Mouse (Mus musculus) 3T3-L1 (cell line): ENCODE results near the gene Gtpbp2.

ENCODE experiments used
- DNase-seq: peaks from one replicate; pipeline ENCODE4 v3.0.0-alpha.2; 2015; ENCODE audit warnings: low read depth, low spot score

Gtpbp2 gene

DNA sequence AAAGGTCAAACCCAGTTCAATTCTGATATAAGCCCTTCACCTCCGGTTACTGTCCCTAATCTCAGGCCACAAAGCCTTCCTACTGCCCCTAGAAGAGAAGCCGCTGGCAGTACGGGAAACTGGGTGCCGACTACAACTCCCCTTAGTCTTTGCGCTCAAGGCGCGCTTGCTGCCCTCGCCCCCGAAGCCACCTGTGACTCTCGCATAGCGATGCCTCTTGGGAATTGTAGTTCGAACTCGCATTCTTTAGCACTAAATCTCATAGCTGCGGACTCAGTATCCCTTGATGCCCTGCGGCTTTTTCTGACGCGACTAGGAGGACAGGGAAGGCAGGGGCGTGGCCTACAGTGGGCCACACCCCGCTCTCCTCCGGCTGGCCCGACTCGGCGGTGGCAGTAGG lies at the start of gene Gtpbp2:
Gene Gtpbp2 (plus strand): TSS at position 347 of the 400 bp plus-strand sequence.
- DNase-seq: peak; percentile 100

DNA sequence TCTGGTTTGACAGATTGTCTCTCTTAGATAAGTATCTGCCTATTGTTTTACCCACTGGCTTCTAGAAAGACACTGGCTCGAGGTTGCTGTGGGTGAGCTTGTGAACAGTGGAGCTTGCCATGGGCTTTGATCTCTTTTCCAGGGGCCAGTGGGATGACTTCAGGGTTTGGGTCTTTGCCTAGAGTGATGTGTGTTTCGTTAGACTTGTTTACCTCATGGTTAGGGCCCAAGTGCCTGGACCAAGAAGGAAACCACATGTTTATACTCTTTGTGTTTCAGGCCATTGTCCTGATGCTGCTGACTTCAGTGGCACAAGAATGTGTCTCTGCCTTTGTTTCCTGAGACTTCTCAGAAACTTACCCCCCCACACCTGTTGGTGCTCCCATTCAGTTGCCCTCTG lies 45.3 kb upstream of the Gtpbp2 start:
- no peak for DNase-seq

DNA sequence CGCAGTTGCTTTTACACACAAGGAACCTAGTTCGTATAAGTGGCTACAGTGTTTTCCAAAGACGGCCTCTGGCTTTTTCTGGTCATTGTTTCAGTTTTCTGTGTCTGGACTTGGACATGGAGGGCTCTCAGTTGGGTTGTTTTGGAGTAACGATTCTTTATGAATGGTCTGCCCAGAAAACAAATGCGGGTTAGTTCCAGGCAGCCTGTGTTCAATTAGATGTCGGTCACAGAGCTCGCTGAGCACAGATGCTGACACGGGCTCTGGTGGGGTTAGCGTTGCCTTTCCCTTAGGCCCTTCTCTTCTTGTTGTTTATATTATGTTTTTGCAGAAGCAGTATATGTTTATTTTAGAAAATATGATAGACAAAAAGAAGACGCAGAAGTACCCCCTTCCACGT lies 44.7 kb upstream of the Gtpbp2 start:
- DNase-seq: no peak

- no peak for DNase-seq
These were observed 44.0 kb upstream of the Gtpbp2 start for GRCm38 (mm10) chr17:46116881-46117280.

DNA sequence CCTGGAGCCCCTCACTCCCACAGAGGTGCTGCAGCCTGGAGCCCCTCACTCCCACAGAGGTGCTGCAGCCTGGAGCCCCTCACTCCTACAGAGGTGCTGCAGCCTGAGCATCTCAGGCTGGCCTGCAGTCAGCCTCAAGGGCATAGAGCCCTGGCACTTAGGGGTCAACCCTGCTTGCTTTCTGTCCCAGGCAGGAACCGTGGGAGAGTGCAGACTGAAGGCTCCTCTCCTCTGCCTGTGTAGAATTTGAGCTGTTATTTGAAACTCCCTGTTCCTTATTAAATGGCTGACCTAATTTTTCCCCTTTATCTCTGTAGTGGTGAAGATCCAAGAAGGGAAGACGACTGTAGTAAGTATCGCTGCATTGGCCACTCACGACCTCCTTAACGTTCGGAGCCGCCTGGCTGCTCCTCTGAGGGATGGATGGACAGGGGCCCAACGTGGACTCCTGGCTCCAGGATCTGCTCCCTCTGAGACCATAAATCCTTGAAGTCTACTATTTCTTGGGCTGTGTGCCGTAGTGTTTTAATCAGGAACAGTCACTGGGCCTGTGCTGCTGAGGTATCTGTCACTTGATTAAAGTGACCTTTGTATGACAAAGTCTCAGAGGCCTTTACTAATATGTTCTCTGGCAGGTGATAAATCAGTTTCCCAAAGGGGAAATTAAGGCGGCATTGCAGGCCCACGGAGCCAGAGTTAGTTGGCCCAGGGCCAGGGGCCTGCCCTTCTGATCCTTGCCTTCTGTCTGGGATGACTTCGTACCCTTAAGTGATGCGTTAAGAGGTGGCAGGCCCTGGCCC lies 43.0 kb upstream of the Gtpbp2 start:
- DNase-seq: no peak

DNA sequence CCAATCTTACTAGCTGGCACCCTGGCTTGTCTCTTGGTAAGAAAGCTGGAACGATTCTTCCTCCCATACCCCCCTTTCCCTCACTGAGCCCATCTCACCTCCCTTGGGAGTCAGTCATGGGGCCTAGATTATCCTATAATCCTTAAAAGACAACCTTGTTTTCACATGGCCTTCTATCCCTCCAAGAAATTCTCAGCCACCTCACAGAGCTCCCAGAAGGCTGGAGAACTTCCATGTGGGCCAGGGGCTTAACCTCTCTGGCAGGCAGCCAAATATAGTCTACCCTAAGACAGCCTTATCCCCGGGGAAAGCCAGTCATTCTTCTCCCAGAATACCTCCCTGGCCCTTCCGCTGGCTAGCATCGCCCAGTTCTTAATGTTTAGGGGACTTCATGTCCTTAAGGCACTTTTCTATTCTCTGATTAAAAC lies 42.4 kb upstream of the Gtpbp2 start:
- no peak for DNase-seq

GRCm38 (mm10) chr17:46119641-46120040 lies 41.2 kb upstream of the Gtpbp2 start:
- no peak for DNase-seq

DNA sequence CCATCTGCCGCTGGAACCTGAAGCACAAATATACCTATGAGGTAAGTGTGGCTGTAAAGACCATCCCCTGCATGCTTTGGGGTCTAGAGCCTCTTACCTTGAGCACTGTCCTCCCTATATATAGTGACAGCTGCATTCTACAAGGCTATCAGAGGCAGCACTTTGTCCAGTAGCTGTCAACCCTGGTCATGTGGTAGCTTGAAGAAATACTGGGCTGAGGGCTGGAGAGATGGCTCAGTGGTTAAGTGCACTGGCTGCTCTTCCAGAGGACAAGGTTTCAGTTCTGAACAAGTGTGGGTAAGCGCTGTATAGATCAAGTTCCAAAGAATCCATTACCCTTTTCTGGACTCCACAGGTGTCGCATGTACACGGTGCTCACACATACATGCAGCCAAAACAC lies 38.0 kb upstream of the Gtpbp2 start:
- no peak for DNase-seq

- DNase-seq: no peak
These were observed 37.5 kb upstream of the Gtpbp2 start for GRCm38 (mm10) chr17:46123285-46123684.

- no peak for DNase-seq
These were observed 36.7 kb upstream of the Gtpbp2 start for GRCm38 (mm10) chr17:46123953-46124700.

- DNase-seq: no peak
These were observed 34.2 kb upstream of the Gtpbp2 start for GRCm38 (mm10) chr17:46126608-46127007.

GRCm38 (mm10) chr17:46127814-46128493 lies 32.9 kb upstream of the Gtpbp2 start:
- DNase-seq: no peak

DNA sequence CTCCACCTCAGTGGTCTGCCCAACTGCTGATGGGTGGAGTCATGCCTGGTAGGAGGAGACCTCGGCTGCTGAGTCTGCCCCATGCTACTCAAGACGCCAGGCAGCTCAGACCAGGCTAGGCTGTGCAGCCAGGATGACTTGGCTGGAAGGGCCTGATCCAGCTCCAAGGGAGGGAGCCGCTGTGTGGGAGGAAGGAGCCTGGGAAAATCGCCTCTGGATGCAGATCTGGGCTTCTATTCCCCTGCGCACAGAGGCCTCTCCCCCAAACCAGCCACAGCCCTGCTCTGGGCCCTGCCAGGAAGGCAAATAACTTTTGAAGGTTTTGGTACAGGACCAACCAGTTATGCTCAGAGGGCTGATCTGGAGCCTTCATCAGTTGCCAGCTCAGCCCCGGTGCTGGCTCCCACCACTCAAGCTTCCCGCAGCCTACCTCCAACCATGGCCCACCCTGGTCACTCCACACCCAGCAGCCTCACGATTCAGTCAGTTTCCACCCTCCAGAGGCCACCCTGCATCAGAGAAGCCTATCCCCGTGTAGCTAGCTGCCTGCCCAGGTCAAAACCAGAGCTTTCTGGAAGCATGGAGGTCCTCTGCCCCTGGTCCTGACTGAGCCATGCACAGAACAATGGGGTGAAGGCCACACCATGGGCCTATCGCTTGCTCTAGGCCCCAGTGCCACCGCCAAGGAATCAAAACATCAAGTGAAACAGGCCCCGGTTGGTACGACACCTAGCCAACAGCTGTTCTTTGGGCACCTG lies 30.9 kb upstream of the Gtpbp2 start:
- DNase-seq: peak; percentile 27

GRCm38 (mm10) chr17:46132058-46132718 lies 28.6 kb upstream of the Gtpbp2 start:
- peak; percentile 81 for DNase-seq

GRCm38 (mm10) chr17:46132862-46133261 lies 28.0 kb upstream of the Gtpbp2 start:
- no peak for DNase-seq

DNA sequence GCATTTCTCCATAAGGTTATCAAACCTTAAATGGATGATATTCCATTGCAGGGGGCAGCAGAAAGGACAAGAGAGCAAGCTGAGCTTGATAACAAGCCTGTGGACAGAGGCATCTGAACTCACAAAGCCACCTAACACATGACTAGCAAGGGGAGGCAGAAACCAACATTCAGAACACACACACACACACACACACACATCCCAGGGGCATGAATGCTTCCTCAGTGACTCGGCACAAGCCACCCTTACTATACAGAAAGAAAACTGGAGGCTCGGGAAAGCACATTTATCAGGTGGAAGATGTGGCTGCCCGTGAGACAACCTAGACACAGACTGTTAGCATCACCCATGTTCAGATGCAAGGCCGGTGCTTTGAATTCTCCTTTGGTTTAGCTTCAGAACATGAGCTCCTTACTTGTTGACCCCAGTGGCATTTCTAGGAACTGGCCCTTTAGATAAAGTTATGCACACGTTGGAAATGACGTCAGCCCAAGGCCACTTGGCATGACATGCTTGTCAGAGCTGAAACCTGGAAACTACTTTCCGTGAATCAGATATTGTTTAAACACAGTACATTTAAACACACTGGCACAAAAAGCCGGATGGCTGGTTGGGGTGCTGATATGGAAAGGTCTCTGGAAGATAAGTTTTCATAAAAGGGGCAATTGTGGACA lies 22.1 kb upstream of the Gtpbp2 start:
- no peak for DNase-seq

DNA sequence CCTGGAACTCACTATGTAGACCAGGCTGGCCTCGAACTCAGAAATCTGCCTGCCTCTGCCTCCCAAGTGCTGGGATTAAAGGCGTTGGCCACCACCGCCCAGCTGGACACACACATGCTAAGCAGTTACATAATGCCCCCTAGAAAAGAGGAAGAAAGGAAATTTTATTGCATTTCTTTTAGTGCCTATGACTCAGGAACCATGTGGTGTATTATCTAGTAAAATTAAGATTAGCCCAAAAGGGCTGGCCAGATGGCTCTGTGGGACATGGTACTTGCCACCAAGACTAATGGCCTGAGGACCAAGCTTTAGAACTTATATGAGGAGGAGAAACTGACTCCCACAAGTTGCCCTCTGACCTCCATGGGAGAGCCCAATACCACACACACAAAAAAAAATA lies 21.0 kb upstream of the Gtpbp2 start:
- DNase-seq: no peak

DNA sequence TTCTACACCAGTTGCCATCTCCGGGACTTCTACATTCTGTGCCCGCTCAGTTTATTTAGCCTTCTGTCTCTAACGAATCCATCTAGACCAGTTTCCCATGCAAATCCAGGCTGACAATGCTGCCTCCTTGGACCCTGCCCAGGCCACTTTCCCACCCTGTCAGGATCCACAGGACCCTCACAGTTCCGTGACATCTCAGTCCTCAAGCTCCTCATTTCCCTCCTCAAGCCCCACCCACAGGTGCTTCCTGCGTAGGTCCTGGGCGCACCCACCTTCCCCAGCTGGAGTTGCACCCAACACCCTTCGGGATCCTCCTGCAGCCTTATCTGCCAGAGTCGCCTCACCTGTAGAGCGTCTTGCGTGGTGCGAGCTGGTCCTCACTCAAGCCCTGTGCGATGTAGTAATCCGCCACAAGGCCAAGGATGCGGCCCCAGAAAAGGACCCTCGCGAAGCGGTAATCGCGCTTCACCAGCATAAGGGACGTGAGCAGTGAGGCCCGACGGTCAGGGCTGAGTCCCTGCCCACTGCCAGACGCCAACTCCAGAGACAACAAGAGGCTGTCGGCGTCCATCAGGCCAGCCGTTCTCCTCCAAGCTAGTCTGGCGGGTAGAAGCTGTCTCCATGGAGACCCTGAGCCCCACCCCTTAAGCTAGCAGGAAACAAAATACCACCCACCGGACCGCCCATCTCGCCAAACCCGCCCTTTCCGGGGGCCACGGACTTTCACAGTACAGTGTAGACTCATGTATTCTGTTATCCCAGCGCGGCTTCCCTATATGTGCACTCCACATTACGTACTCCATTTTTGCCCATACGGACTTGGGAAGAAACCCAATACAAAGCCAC lies 17.0 kb upstream of the Gtpbp2 start, which contains the start of gene Rsph9:
Gene Rsph9 (minus strand): TSS at position 639 of the 846 bp plus-strand sequence.
- DNase-seq: no peak
